Mouse (Mus musculus): Measurements from ENCODE around the gene Sdf2. TPM values are rescaled to one million over a fixed set of nuclear protein-coding genes. Genes with fewer than 3 reads are reported as not detected.

The Sdf2 gene
- total RNA-seq, 2 experiments from 2014 or later = 67.7 to 70.3 TPM

Other genes starting within 250 kb of the Sdf2 start
- 10 to 100 TPM; 14.8 to 16.4 TPM for gene Dhrs13, start 213.5 kb upstream of the Sdf2 start, total RNA-seq (2021)
- gene Flot2, start 207.8 kb upstream of the Sdf2 start, total RNA-seq (2021) = 100 to 1,000 TPM; 118 to 121 TPM
- 10 to 100 TPM; 18.9 to 19.5 TPM for gene Eral1, start 165.4 kb upstream of the Sdf2 start, total RNA-seq (2021)
- gene Fam222b, start 151.1 kb upstream of the Sdf2 start, total RNA-seq (2021) = 10 to 100 TPM; 28.8 to 29.9 TPM
- gene Traf4, start 80.2 kb upstream of the Sdf2 start, total RNA-seq (2021) = 10 to 100 TPM; 20.7 to 23.3 TPM
- 1 to 10 TPM; 3.3 to 3.5 TPM for gene Nek8, start 69.1 kb upstream of the Sdf2 start, total RNA-seq (2021)
- 10 to 100 TPM; 27.4 to 29.6 TPM for gene Tlcd1, start 69.0 kb upstream of the Sdf2 start, total RNA-seq (2021)
- 100 to 1,000 TPM; 643 to 660 TPM for gene Rpl23a, start 62.2 kb upstream of the Sdf2 start, total RNA-seq (2021)
- 10 to 100 TPM; 32.6 to 34.5 TPM for gene Rab34, start 57.3 kb upstream of the Sdf2 start, total RNA-seq (2021)
- gene Proca1, start 52.4 kb upstream of the Sdf2 start, total RNA-seq (2021) = 1 to 10 TPM; 5.1 to 6.7 TPM
- 10 to 100 TPM; 89.6 to 96.1 TPM for gene Supt6, start 241 bp downstream of the Sdf2 start, total RNA-seq (2021)
- gene 2610507B11Rik, start 16.0 kb downstream of the Sdf2 start, total RNA-seq (2021) = 100 to 1,000 TPM; 171 to 187 TPM
- 1 to 10 TPM; 6.4 to 9.3 TPM for gene BC030499, start 45.1 kb downstream of the Sdf2 start, total RNA-seq (2021)
- 1 to 10 TPM; 5.0 to 8.4 TPM for gene Spag5, start 55.8 kb downstream of the Sdf2 start, total RNA-seq (2021)
- 100 to 1,000 TPM; 532 to 560 TPM for gene Aldoc, start 77.2 kb downstream of the Sdf2 start, total RNA-seq (2021)
- gene Pigs, start 82.7 kb downstream of the Sdf2 start, total RNA-seq (2021) = 10 to 100 TPM; 81.1 to 81.3 TPM
- gene Unc119, start 97.7 kb downstream of the Sdf2 start, total RNA-seq (2021) = 10 to 100 TPM; 28.2 to 30.6 TPM
- gene Foxn1, start 140.8 kb downstream of the Sdf2 start, total RNA-seq (2021) = not detected
- gene Slc13a2, start 176.5 kb downstream of the Sdf2 start, total RNA-seq (2021) = not detected
- gene Slc46a1, start 220.0 kb downstream of the Sdf2 start, total RNA-seq (2021) = 10 to 100 TPM; 10.2 to 10.5 TPM

All from left cerebral cortex, postnatal 14 days (tissue).